ENCODE assay signal across 1 mouse cellular context in the genomic region with DNA sequence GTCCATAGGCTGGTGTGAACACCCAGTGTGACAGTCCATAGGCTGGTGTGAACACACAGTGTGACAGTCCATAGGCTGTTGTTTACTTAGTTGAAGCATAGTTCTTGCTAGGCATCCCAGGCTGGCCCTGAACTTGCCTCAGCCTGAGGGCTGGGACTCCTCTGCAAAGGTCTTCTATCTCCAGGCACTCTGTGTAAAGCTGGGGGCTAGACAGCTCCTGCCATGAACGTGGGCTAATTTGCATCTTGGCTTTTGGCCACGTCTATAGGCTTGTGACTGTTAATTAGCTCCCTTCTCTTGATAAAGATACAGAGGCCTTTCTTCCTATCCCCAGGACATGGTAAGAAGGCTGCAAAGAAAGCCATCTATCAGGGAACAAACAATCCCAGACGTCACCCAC.
TF ChIP-seq lines count a peak whose summit lies in the region.

No protein-coding gene starts in this region.

TF ChIP-seq in MEL, 35 proteins besides CTCF, POLR2A, EP300 and RAD21 (continued from another document):
- TF ChIP-seq MYC (IDR thresholded peaks at IDR 0.05; ENCODE audit: low read depth, low read length) (no peak), ELF1 (IDR thresholded peaks at IDR 0.05; ENCODE audit: low read depth, low read length) (no peak), JUND (IDR thresholded peaks at IDR 0.05; ENCODE audit: low read depth, low read length) (no peak), TCF12 (IDR thresholded peaks at IDR 0.05; ENCODE audit: low read depth, low read length) (no peak), HCFC1 (IDR thresholded peaks at IDR 0.05; ENCODE audit: low read depth, low read length) (no peak), SMC3 (IDR thresholded peaks at IDR 0.05; ENCODE audit: low read depth, low read length) (no peak), ZKSCAN1 (IDR thresholded peaks at IDR 0.05; ENCODE audit: low read depth, low read length) (no peak), GATA1 (IDR thresholded peaks at IDR 0.05; ENCODE audit: low read depth, low read length) (no peak), USF1 (IDR thresholded peaks at IDR 0.05; ENCODE audit: low read depth, low read length) (no peak), POLR2AphosphoS2 (IDR thresholded peaks at IDR 0.05; ENCODE audit: low read length) (no peak)
TF ChIP-seq in MEL: peak in this region for 0.
